Mouse (Mus musculus) cortical plate, adult 2 months (tissue): ENCODE measurements at regions not wholly inside any gene's neighbourhood (a gene's known extent, or its start where the extent isn't known, plus 50 kb on each side); places are given as distances from the start of the nearest gene placed in this dataset.

Experiments used
- H3K27ac ChIP-seq: fragments of 200-500 bp; 2 replicates; pipeline ENCODE4 v1.5.1; 2012; ENCODE audit warnings: low read length, control low read depth, inconsistent platforms; ENCODE audit not compliant: insufficient read depth
- H3K4me1 ChIP-seq: fragments of 200-500 bp; 2 replicates; pipeline ENCODE4 v1.6.1; 2011; ENCODE audit warnings: low read length; ENCODE audit not compliant: control insufficient read depth, insufficient read depth
- H3K4me3 ChIP-seq: fragments of 200-500 bp; 2 replicates; pipeline ENCODE4 v1.5.1; 2011; ENCODE audit warnings: mild to moderate bottlenecking, low read length, control low read depth; ENCODE audit not compliant: insufficient read depth
- CTCF ChIP-seq: fragments of 200-500 bp; IDR thresholded peaks from 2 replicates; pipeline ENCODE4 v1.5.1; 2011; ENCODE audit warnings: mild to moderate bottlenecking, control low read depth, low read length; ENCODE audit not compliant: insufficient read depth; ENCODE audit errors: extremely low read depth
- POLR2A ChIP-seq: fragments of 200-500 bp; IDR thresholded peaks from 2 replicates; pipeline ENCODE4 v1.6.1; 2011; ENCODE audit warnings: mild to moderate bottlenecking, low read length, control low read depth; ENCODE audit not compliant: insufficient read depth; ENCODE audit errors: extremely low read depth

DNA sequence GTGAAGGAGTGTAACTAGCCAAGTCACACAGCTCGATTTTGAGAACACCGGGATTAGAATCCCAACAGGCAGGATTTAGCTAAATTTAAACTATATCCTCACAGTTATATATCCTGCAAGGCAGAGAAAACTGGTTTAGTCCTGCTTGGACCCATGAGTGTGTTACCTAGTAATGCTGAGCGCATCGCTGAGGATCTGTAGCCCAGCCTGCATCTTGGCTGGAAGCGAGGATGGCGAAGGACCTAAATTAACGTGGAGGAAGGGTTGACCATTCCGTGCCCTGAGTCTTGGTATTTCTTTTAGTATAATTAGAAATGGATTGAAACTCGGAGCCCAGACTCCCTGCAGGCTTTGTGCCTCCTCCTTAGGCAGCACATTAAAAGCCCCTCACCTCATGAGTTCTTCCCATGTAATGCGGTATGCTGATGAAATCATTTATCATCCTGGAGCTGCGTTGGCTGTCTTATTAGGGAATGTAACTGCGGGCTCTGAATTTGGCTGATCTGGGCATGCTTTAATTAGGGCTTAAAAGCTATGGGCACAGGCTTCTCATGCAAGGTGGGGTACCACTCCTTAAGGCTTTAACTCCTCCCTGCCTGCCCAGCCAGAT, 110.1 kb downstream of the Ackr3 start:
- TF ChIP-seq POLR2A (no peak), CTCF (no peak)
- no peak overlapping the region for H3K4me3 ChIP-seq
- H3K4me1 ChIP-seq, result no peaks in the 10 kb centered on the region
- H3K27ac ChIP-seq, result no peak overlapping the region

GRCm38 (mm10) chr1:90317902-90318301, 114.1 kb downstream of the Ackr3 start:
- Histone ChIP-seq H3K4me1 (peaks cover 1% of the 10 kb centered on the region; the same call in 1 of the 2 replicates), H3K27ac (no peak overlapping the region), H3K4me3 (no peak overlapping the region)
- TF ChIP-seq POLR2A (no peak), CTCF (no peak)

- TF ChIP-seq CTCF (no peak), POLR2A (no peak)
- Histone ChIP-seq H3K27ac (no peak overlapping the region), H3K4me1 (peaks cover 1% of the 10 kb centered on the region; the same call in 1 of the 2 replicates), H3K4me3 (no peak overlapping the region)
Measured at GRCm38 (mm10) chr1:90318502-90318901, 114.7 kb downstream of the Ackr3 start.

DNA sequence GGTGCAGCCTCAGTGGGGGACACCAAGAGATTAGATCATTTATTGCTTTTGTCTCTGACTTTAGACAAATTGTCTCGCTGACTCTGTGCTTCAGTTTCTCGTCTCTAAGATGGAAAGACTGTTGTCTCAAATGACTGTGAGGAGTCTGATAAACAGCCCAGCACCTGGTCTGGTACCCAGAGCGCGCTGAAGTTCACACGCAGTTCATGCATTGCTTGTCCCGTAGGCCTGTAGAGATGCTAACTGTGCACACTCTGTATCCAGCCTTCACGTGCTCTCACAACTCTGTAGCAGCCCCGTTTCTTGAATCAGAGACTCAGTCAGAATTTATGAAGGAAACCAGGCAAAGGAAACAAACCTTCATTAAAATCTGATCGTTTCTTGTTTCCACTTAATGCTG, 116.7 kb downstream of the Ackr3 start:
- peaks cover 1% of the 10 kb centered on the region; the same call in 1 of the 2 replicates for H3K4me1 ChIP-seq
- TF ChIP-seq CTCF, result no peak

GRCm38 (mm10) chr1:90321501-90321900, 117.7 kb downstream of the Ackr3 start:
- peaks cover 1% of the 10 kb centered on the region; the same call in 1 of the 2 replicates for H3K4me1 ChIP-seq
- no peak overlapping the region for H3K4me3 ChIP-seq
- TF ChIP-seq POLR2A (no peak), CTCF (no peak)
- H3K27ac ChIP-seq, result no peak overlapping the region

More for the DNA sequence above, 116.7 kb downstream of the Ackr3 start:
- no peak overlapping the region for H3K4me3 ChIP-seq
- no peak overlapping the region for H3K27ac ChIP-seq

DNA sequence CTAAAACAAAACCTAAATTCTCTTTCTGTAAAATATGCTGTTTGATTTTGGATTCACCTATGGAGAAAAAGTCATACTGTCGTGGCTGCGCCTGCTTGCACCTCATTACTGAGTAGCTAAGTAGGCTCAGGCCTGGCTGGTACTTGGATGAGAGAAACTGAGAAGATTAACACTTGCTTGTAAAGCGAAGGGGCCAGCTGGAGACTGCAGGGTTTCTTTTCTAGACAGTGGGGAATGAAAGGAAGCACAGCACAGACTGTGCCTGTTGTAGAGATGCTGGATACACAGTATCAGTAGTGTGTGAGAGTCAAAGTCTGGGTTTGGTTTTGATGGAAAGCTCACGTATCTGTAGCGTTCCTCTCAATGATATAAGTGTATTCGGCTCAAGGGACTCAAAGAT, 123.5 kb downstream of the Ackr3 start:
- H3K27ac ChIP-seq, result no peak overlapping the region
- TF ChIP-seq CTCF (no peak), POLR2A (no peak)
- 0 out of 2 replicates have a peak, but pooled peaks cover 2% of the 10 kb centered on the region for H3K4me1 ChIP-seq
- no peak overlapping the region for H3K4me3 ChIP-seq

GRCm38 (mm10) chr1:90332531-90332930, 128.8 kb downstream of the Ackr3 start:
- TF ChIP-seq CTCF (no peak), POLR2A (no peak)
- H3K4me1 ChIP-seq, result 0 out of 2 replicates have a peak, but pooled peaks cover 2% of the 10 kb centered on the region
- H3K4me3 ChIP-seq, result no peak overlapping the region
- H3K27ac ChIP-seq, result no peak overlapping the region

DNA sequence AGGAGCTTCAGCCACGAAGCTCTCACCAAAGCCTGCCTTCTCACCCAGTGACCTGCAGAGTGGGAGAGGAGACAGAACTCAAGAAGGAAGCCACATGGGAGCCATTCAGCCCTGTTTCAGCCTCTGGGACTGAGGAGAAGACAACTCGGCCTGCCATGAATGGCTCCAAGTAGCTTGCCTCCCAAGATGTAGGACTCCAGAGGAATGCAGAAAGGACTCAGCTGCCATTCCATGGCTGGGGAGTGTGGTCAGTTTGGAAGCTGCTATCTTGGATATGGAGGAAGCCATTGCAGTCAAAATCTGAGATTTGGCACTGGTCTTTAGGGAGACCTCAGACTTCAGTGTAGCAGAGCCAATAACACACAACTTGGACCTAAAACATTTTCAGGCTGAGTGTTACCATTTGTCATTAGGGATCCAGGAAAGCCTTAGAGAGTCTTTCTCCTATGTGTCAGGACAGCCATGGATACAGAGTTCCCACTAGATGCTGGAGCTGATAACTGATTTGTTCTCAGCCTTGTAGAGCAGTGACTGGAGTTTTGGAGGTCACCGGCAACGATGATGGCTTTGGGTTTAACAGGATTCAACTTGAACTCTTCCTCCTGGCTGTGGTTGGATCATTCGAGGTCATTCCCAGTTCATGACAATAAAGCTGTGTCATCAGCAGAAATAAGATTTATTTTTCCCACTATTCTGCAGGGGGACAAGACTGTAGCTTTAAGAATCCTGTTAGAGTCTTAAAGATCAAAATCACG, 130.1 kb downstream of the Ackr3 start:
- Histone ChIP-seq H3K4me3 (no peak overlapping the region), H3K27ac (no peak overlapping the region), H3K4me1 (no peaks in the 10 kb centered on the region)
- TF ChIP-seq CTCF (no peak), POLR2A (no peak)

DNA sequence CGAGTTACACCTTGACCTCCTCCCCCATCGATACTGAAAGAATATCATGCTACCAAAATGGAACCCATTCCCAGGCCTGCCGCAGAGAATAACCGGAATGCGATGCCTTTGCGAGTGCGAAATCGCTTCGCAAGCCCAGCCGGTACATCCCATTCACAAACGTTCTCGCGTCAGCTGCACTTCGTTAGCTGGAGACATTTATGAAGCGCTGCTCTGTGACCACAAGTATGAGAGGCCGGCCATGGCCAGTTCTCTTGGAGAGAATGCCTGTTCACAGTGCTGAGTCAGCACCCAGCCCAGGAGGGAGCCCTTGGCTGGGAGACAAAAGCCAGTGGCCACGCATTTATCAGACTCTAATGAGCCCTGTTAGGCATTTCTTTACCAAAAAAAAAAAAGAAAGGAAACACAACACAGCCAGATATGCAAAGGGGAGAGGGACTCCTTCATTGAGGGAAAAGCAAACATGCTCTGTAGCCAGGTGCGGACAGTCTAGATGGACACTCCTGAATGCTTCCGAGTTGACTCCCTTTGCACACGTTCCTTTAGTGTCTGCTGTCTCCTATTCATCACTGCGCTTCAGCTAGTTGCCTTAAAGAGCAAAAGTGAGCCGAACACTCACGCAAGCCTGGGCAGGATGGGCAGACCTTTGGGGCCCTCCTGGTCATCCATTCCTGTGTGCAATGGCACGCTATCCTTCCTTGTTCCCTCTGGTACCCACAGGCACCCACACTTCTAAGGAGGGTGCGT, 131.4 kb downstream of the Ackr3 start:
- Histone ChIP-seq H3K27ac (no peak overlapping the region), H3K4me3 (no peak overlapping the region), H3K4me1 (no peaks in the 10 kb centered on the region)
- TF ChIP-seq CTCF (no peak), POLR2A (no peak)

- H3K4me3 ChIP-seq, result no peak overlapping the region
- TF ChIP-seq POLR2A (no peak), CTCF (no peak)
- no peak overlapping the region for H3K27ac ChIP-seq
- no peaks in the 10 kb centered on the region for H3K4me1 ChIP-seq
Measured at GRCm38 (mm10) chr1:90337876-90338316, 134.1 kb downstream of the Ackr3 start.
